Mouse (Mus musculus): ENCODE measurements around the gene Ptpn12. TPM values are rescaled to one million over a fixed set of nuclear protein-coding genes. Genes with fewer than 3 reads are reported as not detected.

The Ptpn12 gene
- 38.2 TPM for polyA plus RNA-seq (2014; fragmentation: Illumina TruSeq; extraction: RNeasy Lipid Tissue Mini Kit (QIAGEN cat#74804); ENCODE audit: low read depth, low replicate concordance)

GRCm38 (mm10) chr5:21055820-21056531, at the start of gene Ptpn12:
Ptpn12 (minus strand) TSS chr5:21055911.

DNA sequence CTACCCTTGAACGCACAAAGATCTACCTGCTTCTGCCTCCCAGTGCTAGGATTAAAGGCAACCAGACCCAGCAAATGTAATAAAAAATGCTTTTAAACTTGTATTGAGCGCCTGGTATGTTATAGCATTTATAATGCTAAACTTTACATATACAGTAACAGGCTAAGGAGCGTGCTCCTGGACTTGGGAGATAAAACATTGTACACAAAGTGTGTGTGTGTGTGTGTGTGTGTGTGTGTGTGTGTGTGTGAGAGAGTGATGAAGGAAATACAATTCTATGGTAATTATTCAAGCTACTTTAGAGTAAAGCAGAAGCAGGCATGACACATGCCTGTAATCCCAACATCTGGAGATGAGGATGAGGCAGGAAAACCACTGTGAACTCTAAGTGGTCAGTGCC, 99.4 kb downstream of the Ptpn12 start, which contains the start of gene Rsbn1l:
Rsbn1l (minus strand) TSS at position 101 of the 400 bp plus-strand sequence.

Other genes starting within 250 kb of the Ptpn12 start
- 6.5 TPM for gene Phtf2, start 173.8 kb downstream of the Ptpn12 start, polyA plus RNA-seq (2014; fragmentation: Illumina TruSeq; extraction: RNeasy Lipid Tissue Mini Kit (QIAGEN cat#74804); ENCODE audit: low read depth, low replicate concordance)
- gene Tmem60, start 173.7 kb downstream of the Ptpn12 start, polyA plus RNA-seq (2014; fragmentation: Illumina TruSeq; extraction: RNeasy Lipid Tissue Mini Kit (QIAGEN cat#74804); ENCODE audit: low read depth, low replicate concordance) = 22.0 TPM
- 9.4 TPM for gene Rsbn1l, start 99.5 kb downstream of the Ptpn12 start, polyA plus RNA-seq (2014; fragmentation: Illumina TruSeq; extraction: RNeasy Lipid Tissue Mini Kit (QIAGEN cat#74804); ENCODE audit: low read depth, low replicate concordance)
- gene Gsap, start 130.3 kb upstream of the Ptpn12 start, polyA plus RNA-seq (2014; fragmentation: Illumina TruSeq; extraction: RNeasy Lipid Tissue Mini Kit (QIAGEN cat#74804); ENCODE audit: low read depth, low replicate concordance) = 2.2 TPM

Measured in adipose tissue, adult 10 weeks (tissue).